27 mouse cellular contexts compared by ENCODE assay signal in the genomic region with DNA sequence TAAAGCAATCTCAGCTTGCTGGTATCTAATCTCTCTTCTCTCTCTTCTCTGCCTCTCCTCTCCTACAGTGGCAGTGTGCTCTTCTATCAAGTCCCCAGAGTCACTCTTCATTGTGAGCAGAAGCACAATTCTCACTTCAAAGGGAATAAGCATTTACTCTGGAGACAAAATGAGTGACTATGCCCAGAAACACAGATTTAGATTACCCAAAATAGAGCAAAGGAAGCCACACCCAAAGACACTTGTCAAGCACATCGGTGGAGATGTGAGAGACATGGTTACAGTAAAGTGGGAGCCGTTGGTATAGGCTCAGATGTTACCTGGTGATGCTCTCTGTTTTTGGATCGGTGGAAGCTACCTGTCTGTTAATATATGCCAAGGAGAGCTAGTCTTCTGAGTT. TPM values are rescaled to one million over a fixed set of nuclear protein-coding genes. Genes with fewer than 3 reads are reported as not detected.
"Had no signal": no experiment of that assay in that cellular context is flagged by ENCODE, and none has a peak within 500 bp of the region (broad histone marks: within the 10 kb centered on the region; RNA-seq: fewer than 3 reads in every experiment).

No protein-coding gene starts in this region.

- H3K27me3 ChIP-seq: limb, embryonic 12.5 days; limb, embryonic 15.5 days; megakaryocyte, embryonic 14.5 days; neural tube, embryonic 13.5 days had no signal

- H3K36me3 ChIP-seq: limb, embryonic 12.5 days; limb, embryonic 15.5 days; midbrain, embryonic 10.5 days; neural tube, embryonic 13.5 days had no signal

- H3K4me1 ChIP-seq: limb, embryonic 12.5 days; limb, embryonic 15.5 days; midbrain, embryonic 10.5 days had no signal

- H3K4me2 ChIP-seq: limb, embryonic 12.5 days; limb, embryonic 15.5 days; liver, embryonic 11.5 days; lung, embryonic 14.5 days; neural tube, embryonic 13.5 days had no signal

- ATAC-seq: liver, postnatal 0 days; lung, postnatal 0 days had no signal

- H3K27ac ChIP-seq: kidney, postnatal 0 days; layer of hippocampus, adult 2 months; left cerebral cortex, adult 2 months; limb, embryonic 12.5 days; limb, embryonic 15.5 days; liver, embryonic 14.5 days; midbrain, embryonic 10.5 days; neural tube, embryonic 13.5 days; stomach, postnatal 0 days had no signal

- DNase-seq: kidney, postnatal 25 days; layer of hippocampus, adult 9-11 months; left cerebral cortex, postnatal 4 days; liver, postnatal 0 days; lung, embryonic 14.5 days; midbrain, embryonic 14.5 days; retina, postnatal 1 day; right cerebral cortex, postnatal 25 days; thymus, adult 2 months; thymus, postnatal 14 days; thymus, postnatal 4 days had no signal

- H3K9ac ChIP-seq: limb, embryonic 12.5 days; limb, embryonic 15.5 days; liver, embryonic 14.5 days; liver, postnatal 0 days; lung, embryonic 14.5 days; neural tube, embryonic 13.5 days had no signal

- H3K9me3 ChIP-seq: limb, embryonic 12.5 days; limb, embryonic 15.5 days; megakaryocyte, embryonic 14.5 days; midbrain, embryonic 10.5 days; neural tube, embryonic 13.5 days had no signal

- H3K4me3 ChIP-seq: layer of hippocampus, adult 2 months; left cerebral cortex, adult 2 months; limb, embryonic 12.5 days; limb, embryonic 15.5 days; megakaryocyte, embryonic 14.5 days; midbrain, embryonic 10.5 days; neural tube, embryonic 13.5 days had no signal

RNA-seq across cellular contexts. Expression of gene Klrb1b, which starts 26.6 kb away (rescaled TPM):
- total RNA-seq: layer of hippocampus, adult 2 months; layer of hippocampus, postnatal 25 days; left cerebral cortex, adult 2 months; left cerebral cortex, postnatal 14 days; left cerebral cortex, postnatal 4 days had no signal
- polyA plus RNA-seq: kidney, embryonic 14.5 days; kidney, postnatal 0 days; limb, embryonic 12.5 days; liver, embryonic 11.5 days; lung, embryonic 14.5 days; midbrain, embryonic 10.5 days; neural tube, embryonic 13.5 days had no signal

RNA-seq across cellular contexts. Expression of gene Gm44511, which starts 26.7 kb away (rescaled TPM):
- total RNA-seq: layer of hippocampus, adult 2 months; layer of hippocampus, postnatal 25 days; left cerebral cortex, adult 2 months; left cerebral cortex, postnatal 14 days; left cerebral cortex, postnatal 4 days had no signal
- polyA plus RNA-seq: kidney, embryonic 14.5 days; kidney, postnatal 0 days; limb, embryonic 12.5 days; limb, embryonic 15.5 days; liver, embryonic 11.5 days; liver, embryonic 14.5 days; liver, postnatal 0 days; lung, embryonic 14.5 days; midbrain, embryonic 10.5 days; midbrain, embryonic 14.5 days; neural tube, embryonic 13.5 days; stomach, embryonic 14.5 days; stomach, postnatal 0 days; thymus, adult 2 months had no signal

RNA-seq across cellular contexts. Expression of gene Clec2i, which starts 34.6 kb away (rescaled TPM):
- total RNA-seq: layer of hippocampus, adult 2 months; layer of hippocampus, postnatal 25 days; left cerebral cortex, adult 2 months; left cerebral cortex, postnatal 4 days had no signal
- polyA plus RNA-seq: limb, embryonic 12.5 days; limb, embryonic 15.5 days; liver, embryonic 11.5 days; midbrain, embryonic 10.5 days; midbrain, embryonic 14.5 days; neural tube, embryonic 13.5 days; stomach, embryonic 14.5 days had no signal
